Mouse (Mus musculus) embryonic fibroblast, embryonic 13.5 days (primary cell): Measurements from ENCODE around the gene Lgals12.

Source experiments
- CTCF ChIP-seq: IDR thresholded peaks from 2 replicates; pipeline ENCODE4 v1.5.1; 2011; ENCODE audit warnings: mild to moderate bottlenecking, control low read depth, low read length, moderate library complexity, borderline replicate concordance; ENCODE audit not compliant: insufficient read depth
- POLR2A ChIP-seq: IDR thresholded peaks from 2 replicates; pipeline ENCODE4 v1.6.1; 2011; ENCODE audit warnings: low read depth, mild to moderate bottlenecking, control low read depth, low read length, moderate library complexity

GRCm38 (mm10) chr19:7548924-7549323 lies 58.1 kb downstream of the Lgals12 start:
- TF ChIP-seq CTCF (no peak), POLR2A (no peak)
